Mouse (Mus musculus): ENCODE data around the gene Agap2.

DNA sequence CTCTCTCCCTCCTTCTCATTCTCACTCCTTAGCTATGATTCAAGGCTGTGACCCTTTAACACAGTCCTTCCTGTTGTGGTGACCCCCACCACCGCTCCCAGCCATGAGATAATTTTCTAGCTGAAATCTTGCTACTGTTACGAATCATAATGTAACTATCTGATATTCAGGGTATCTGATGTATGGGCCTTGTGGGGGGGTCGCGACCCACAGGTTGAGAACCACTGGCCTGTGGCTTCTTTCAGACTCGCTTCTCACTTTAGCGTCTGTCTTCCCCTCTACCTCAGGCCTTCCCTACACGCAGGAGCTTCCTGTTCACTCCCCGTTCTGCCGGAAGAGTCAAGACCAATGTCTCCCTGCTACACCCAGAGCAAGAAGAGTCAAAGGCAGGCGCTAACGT lies 43.4 kb downstream of the Agap2 start:
- TF ChIP-seq TBP (conservative IDR thresholded peaks at IDR 0.05; ENCODE audit: low read depth, low read length) (no peak), JUN (IDR thresholded peaks at IDR 0.05; ENCODE audit: insufficient read depth, low read depth, low read length) (no peak), CHD2 (IDR thresholded peaks at IDR 0.05; ENCODE audit: low read length) (no peak), CTCF (conservative IDR thresholded peaks at IDR 0.05 in 1 of 2, IDR thresholded peaks at IDR 0.05 in 1 of 2; ENCODE audit: low read depth in 2 of 2, low read length in 2 of 2) (no peak), MAX (IDR thresholded peaks at IDR 0.05; ENCODE audit: low read length) (no peak), MAFK (IDR thresholded peaks at IDR 0.05; ENCODE audit: insufficient replicate concordance, low read length) (no peak), NELFE (IDR thresholded peaks at IDR 0.05; ENCODE audit: low read depth, low read length) (no peak), POLR2A (IDR thresholded peaks at IDR 0.05; ENCODE audit: low read depth, low read length) (no peak), BHLHE40 (IDR thresholded peaks at IDR 0.05; ENCODE audit: low read depth, low read length) (no peak), EP300 (IDR thresholded peaks at IDR 0.05; ENCODE audit: low read length) (no peak), E2F4 (IDR thresholded peaks at IDR 0.05; ENCODE audit: insufficient replicate concordance, low read depth, low read length) (no peak), MAZ (IDR thresholded peaks at IDR 0.05; ENCODE audit: low read depth, low read length) (no peak), CHD1 (IDR thresholded peaks at IDR 0.05; ENCODE audit: low read depth, low read length) (no peak)

Measured in CH12.LX (cell line).